In genomic region chr17:74749659-74750058, GRCm38 (mm10) we compare ENCODE assay signal across 27 mouse cellular contexts.
"Had no signal": no experiment of that assay in that cellular context is flagged by ENCODE, and none has a peak within 500 bp of the region (broad histone marks: within the 10 kb centered on the region; RNA-seq: fewer than 3 reads in every experiment).

No protein-coding gene starts in this region.

- H3K36me3 ChIP-seq: liver, embryonic 15.5 days; lung, embryonic 15.5 days; midbrain, embryonic 15.5 days had no signal

- H3K4me2 ChIP-seq: limb, embryonic 12.5 days; limb, embryonic 13.5 days; limb, embryonic 15.5 days; liver, embryonic 11.5 days; liver, embryonic 12.5 days; liver, embryonic 13.5 days; liver, embryonic 15.5 days; lung, embryonic 14.5 days; lung, embryonic 15.5 days; midbrain, embryonic 11.5 days; midbrain, embryonic 12.5 days; midbrain, embryonic 13.5 days; midbrain, embryonic 15.5 days; neural tube, embryonic 12.5 days had no signal

- H3K27me3 ChIP-seq: limb, embryonic 12.5 days; limb, embryonic 13.5 days; limb, embryonic 15.5 days; liver, embryonic 12.5 days; liver, embryonic 13.5 days; liver, embryonic 15.5 days; lung, embryonic 15.5 days; megakaryocyte, embryonic 14.5 days; midbrain, embryonic 12.5 days; midbrain, embryonic 13.5 days; midbrain, embryonic 15.5 days; neural tube, embryonic 12.5 days had no signal

- DNase-seq: left cerebral cortex, postnatal 4 days; liver; liver, embryonic 13.5 days; liver, postnatal 0 days; lung, adult 18-20 months; lung, adult 2 months; lung, embryonic 14.5 days; lung, postnatal 10 days; lung, postnatal 14 days; lung, postnatal 36 days; lung, postnatal 4 days; midbrain, embryonic 14.5 days had no signal

- H3K4me3 ChIP-seq: limb, embryonic 10.5 days; limb, embryonic 12.5 days; limb, embryonic 13.5 days; limb, embryonic 15.5 days; liver, embryonic 12.5 days; liver, embryonic 13.5 days; liver, embryonic 15.5 days; lung, embryonic 15.5 days; megakaryocyte, embryonic 14.5 days; midbrain, embryonic 10.5 days; midbrain, embryonic 12.5 days; midbrain, embryonic 13.5 days; midbrain, embryonic 15.5 days; neural tube, embryonic 12.5 days had no signal
